Mouse (Mus musculus) cerebellum, postnatal 36 days (tissue): ENCODE data around the gene Ptpn6.
"Not testable (repeated sequence)": the region's sequence is repeated elsewhere in the genome, so short reads cannot be mapped to it uniquely, and the experiment has no call there.

Experiments
- DNase-seq, 2 experiments: peaks; one replicate each; pipeline ENCODE4 v3.0.0; 2021 to 2022; ENCODE audit warnings: mixed read lengths in 2 of 2

Gene Ptpn6

GRCm38 (mm10) chr6:124699366-124699765 lies 39.1 kb downstream of the Ptpn6 start:
- peak; percentile 29 to 42 for DNase-seq

GRCm38 (mm10) chr6:124698751-124699150 lies 39.8 kb downstream of the Ptpn6 start:
- DNase-seq, result no peak

GRCm38 (mm10) chr6:124696441-124697150 lies 41.9 kb downstream of the Ptpn6 start:
- DNase-seq, result no peak

GRCm38 (mm10) chr6:124694166-124694955 lies 44.2 kb downstream of the Ptpn6 start:
- DNase-seq, result peak; percentile 59 to 68

GRCm38 (mm10) chr6:124693243-124693981 lies 45.1 kb downstream of the Ptpn6 start:
- DNase-seq, result no peak

- no peak for DNase-seq
These were observed 48.0 kb downstream of the Ptpn6 start for GRCm38 (mm10) chr6:124690517-124690916.

- no peak for DNase-seq
These were observed 49.5 kb downstream of the Ptpn6 start for GRCm38 (mm10) chr6:124689011-124689410.

- DNase-seq, result no peak
These were observed 50.3 kb downstream of the Ptpn6 start for GRCm38 (mm10) chr6:124688151-124688758.

- not testable (repeated sequence) for DNase-seq
These were observed 51.9 kb downstream of the Ptpn6 start for GRCm38 (mm10) chr6:124686644-124687043.

- no peak for DNase-seq
These were observed 52.7 kb downstream of the Ptpn6 start for GRCm38 (mm10) chr6:124685606-124686386.

- DNase-seq, result peak; percentile 57 to 60
These were observed 54.7 kb downstream of the Ptpn6 start for GRCm38 (mm10) chr6:124683591-124684417.

GRCm38 (mm10) chr6:124682291-124682690 lies 56.2 kb downstream of the Ptpn6 start:
- not testable (repeated sequence) for DNase-seq

- no peak for DNase-seq
These were observed 59.0 kb downstream of the Ptpn6 start for GRCm38 (mm10) chr6:124679486-124679885.

GRCm38 (mm10) chr6:124678769-124679168 lies 59.7 kb downstream of the Ptpn6 start:
- DNase-seq, result no peak

- DNase-seq, result no peak
These were observed 62.3 kb downstream of the Ptpn6 start for GRCm38 (mm10) chr6:124676171-124676570.

GRCm38 (mm10) chr6:124674591-124674990 lies 63.9 kb downstream of the Ptpn6 start:
- DNase-seq, result no peak

GRCm38 (mm10) chr6:124673619-124674018 lies 64.9 kb downstream of the Ptpn6 start:
- peak; percentile 75 to 76 for DNase-seq

- DNase-seq, result no peak
These were observed 66.4 kb downstream of the Ptpn6 start for GRCm38 (mm10) chr6:124672100-124672499.
